In the genomic region with DNA sequence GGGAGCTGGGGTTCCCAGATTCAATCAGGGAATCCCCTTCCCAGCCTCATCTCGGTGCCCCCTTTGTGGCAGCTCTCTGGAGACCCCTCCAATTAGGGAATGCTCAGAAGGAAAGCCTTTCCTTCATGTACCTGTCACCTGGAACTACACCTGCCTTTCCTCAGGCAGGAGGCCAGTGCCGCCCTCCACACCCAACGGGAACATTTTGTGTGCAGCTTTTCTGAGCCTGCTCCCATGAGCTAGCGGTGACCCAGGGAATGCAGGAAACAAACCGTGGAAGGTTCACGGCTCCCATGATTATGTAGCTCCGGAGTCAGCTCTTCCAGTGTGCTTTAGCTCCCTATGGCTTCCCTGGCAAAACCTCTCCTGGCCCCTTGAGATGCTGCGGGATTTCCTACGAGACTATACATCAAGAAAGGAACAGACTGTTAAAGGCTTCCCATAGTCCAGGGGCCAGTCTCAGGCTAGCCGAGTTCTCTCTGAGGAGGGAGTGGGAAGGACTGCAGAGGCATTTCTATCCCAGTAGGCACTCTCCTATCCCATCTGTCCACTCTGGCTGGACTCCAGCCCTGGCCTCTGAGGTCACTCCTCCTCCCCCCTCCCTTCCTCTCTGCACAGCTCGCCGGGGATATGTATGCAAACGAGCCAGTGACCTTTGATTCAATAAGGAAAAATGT, we compare ENCODE assay signal across 8 mouse cellular contexts. TPM values are rescaled to one million over a fixed set of nuclear protein-coding genes. Genes with fewer than 3 reads are reported as not detected.
DNase-seq lines count a peak whose midpoint lies in the region; ATAC-seq and TF ChIP-seq lines count a peak whose summit lies in the region.

No protein-coding gene starts in this region.

- WGBS in kidney, embryonic 16.5 days = 30% methylated on average over 13 of the region's 13 CpGs
- WGBS in limb, embryonic 10.5 days = 52% methylated on average over 13 of the region's 13 CpGs

- H3K9ac ChIP-seq in kidney, embryonic 16.5 days (replicated peaks; ENCODE audit: low read length) = 0 out of 2 replicates have a peak overlapping the region, but pooled peaks have one; percentile 19

- no peak overlapping the region for H3K4me3 ChIP-seq in kidney, embryonic 16.5 days (ENCODE audit: low read length)
- H3K4me3 ChIP-seq in myocyte = no peak overlapping the region
- H3K4me3 ChIP-seq in limb, embryonic 10.5 days = no peak overlapping the region

- no peak for TF ChIP-seq POLR2A in myocyte (IDR thresholded peaks at IDR 0.05; ENCODE audit: insufficient read length, low read depth)

- H3K27ac ChIP-seq in kidney, embryonic 16.5 days (ENCODE audit: low read length) = peak overlapping the region; percentile 48; the same call in 1 of the 2 replicates
- no peak overlapping the region for H3K27ac ChIP-seq in limb, embryonic 10.5 days

- H3K4me1 ChIP-seq in kidney, embryonic 16.5 days (ENCODE audit: insufficient read depth, low read length) = peaks cover 20% of the 10 kb centered on the region
- H3K4me1 ChIP-seq in limb, embryonic 10.5 days = peaks cover 34% of the 10 kb centered on the region

- peaks cover 10% of the 10 kb centered on the region; the same call in 1 of the 2 replicates for H3K27me3 ChIP-seq in kidney, embryonic 16.5 days (ENCODE audit: insufficient read depth, low read length)
- H3K27me3 ChIP-seq in myocyte (ENCODE audit: control insufficient read depth, insufficient read depth, insufficient read length) = no peaks in the 10 kb centered on the region
- peaks cover 34% of the 10 kb centered on the region; the same call in 1 of the 2 replicates for H3K27me3 ChIP-seq in limb, embryonic 10.5 days (ENCODE audit: low read depth, poor library complexity, severe bottlenecking)

- no peaks in the 10 kb centered on the region for H3K9me3 ChIP-seq in kidney, embryonic 16.5 days (ENCODE audit: low read length)
- H3K9me3 ChIP-seq in limb, embryonic 10.5 days (replicated peaks) = no peaks in the 10 kb centered on the region

- H3K79me2 ChIP-seq in myocyte (ENCODE audit: control insufficient read depth, insufficient read depth) = no peaks in the 10 kb centered on the region

- H3ac ChIP-seq in myocyte (ENCODE audit: control insufficient read depth, insufficient read length) = no peak overlapping the region

- ATAC-seq in kidney, embryonic 16.5 days (ENCODE audit: low FRiP score, low TSS enrichment) = peak; percentile 65
- no peak for ATAC-seq in erythroblast, adult 5-6 weeks (replicated peaks; ENCODE audit: low FRiP score, poor library complexity, severe bottlenecking)

- DNase-seq in 3T3-L1 (ENCODE audit: low read depth, low spot score) = peak; percentile 37
- peak; percentile 80 to 85 for DNase-seq in adrenal gland, postnatal 36 days
- peak; percentile 79 to 83 for DNase-seq in heart, adult 18-20 months
- no peak for DNase-seq in limb, embryonic 10.5 days (ENCODE audit: low spot score)
- DNase-seq in urinary bladder, postnatal 14 days (ENCODE audit: low spot score) = no peak

- H3K4me2 ChIP-seq in kidney, embryonic 16.5 days (replicated peaks; ENCODE audit: low read depth, low read length) = no peak overlapping the region; the same call in 1 of the 2 replicates
- peak overlapping the region; percentile 51 for H3K4me2 ChIP-seq in myocyte (ENCODE audit: low read depth)

- H3K36me3 ChIP-seq in kidney, embryonic 16.5 days (ENCODE audit: insufficient read depth, low read length) = no peaks in the 10 kb centered on the region
- peaks cover 18% of the 10 kb centered on the region for H3K36me3 ChIP-seq in myocyte (ENCODE audit: control insufficient read depth, insufficient read depth)
- H3K36me3 ChIP-seq in limb, embryonic 10.5 days = no peaks in the 10 kb centered on the region

TF ChIP-seq in myocyte, 11 proteins besides CTCF, POLR2A, EP300 and RAD21:
- TF ChIP-seq MAX (IDR thresholded peaks at IDR 0.05; ENCODE audit: low read depth) (no peak), SRF (IDR thresholded peaks at IDR 0.05; ENCODE audit: control insufficient read depth, insufficient read length, low read depth) (no peak), E2F4 (IDR thresholded peaks at IDR 0.05; ENCODE audit: insufficient read depth) (no peak), MYOD1 (IDR thresholded peaks at IDR 0.05; ENCODE audit: control insufficient read depth in 1 of 3, insufficient read length in 2 of 3, low read depth in 2 of 3) (peak in 1 of 3 experiments; percentile 77), TCF3 (IDR thresholded peaks at IDR 0.05; ENCODE audit: insufficient read length, low read depth) (no peak), USF1 (IDR thresholded peaks at IDR 0.05; ENCODE audit: low read depth) (no peak), REST (IDR thresholded peaks at IDR 0.05; ENCODE audit: insufficient read depth, insufficient read length) (no peak), CEBPB (IDR thresholded peaks at IDR 0.05; ENCODE audit: insufficient read depth, poor library complexity, severe bottlenecking) (no peak), MYOG (IDR thresholded peaks at IDR 0.05; ENCODE audit: control insufficient read depth in 1 of 3, insufficient read depth in 1 of 3, insufficient read length in 2 of 3, low read depth in 2 of 3) (peak in 2 of 3 experiments; percentile 30 to 73), POLR2AphosphoS2 (IDR thresholded peaks at IDR 0.05; ENCODE audit: insufficient read length, low read depth) (peak; percentile 70), TCF12 (IDR thresholded peaks at IDR 0.05; ENCODE audit: insufficient read depth, poor library complexity, severe bottlenecking) (no peak)

RNA-seq across cellular contexts. Expression of gene Speg, which starts 5.0 kb away (rescaled TPM):
- total RNA-seq in adrenal gland, postnatal 36 days (2021) = 10 to 100 TPM in 1 of 2 experiments, 1 to 10 TPM in 1; 9.8 to 10.8 TPM
- 100 to 1,000 TPM; 115 TPM for total RNA-seq in heart, adult 18-20 months (2021)
- 61.4 and 61.5 TPM in 2 replicates for polyA plus RNA-seq in kidney, embryonic 16.5 days (2015; fragmentation: Nextera tagmentation; extraction: Ambion mirVana)
- 42.3 TPM for polyA plus RNA-seq in myocyte (2012; fragmentation: generic; extraction: Trizol)
- 45.7 and 49.6 TPM in 2 replicates for polyA plus RNA-seq in limb, embryonic 10.5 days (2016; fragmentation: Nextera tagmentation; extraction: Ambion mirVana)
- not detected in 2 replicates for total RNA-seq in erythroblast, adult 5-6 weeks (2015; ENCODE audit: low replicate concordance)
- 1.7 TPM in 1 of 2 replicates, not detected in the other for total RNA-seq in erythroblast, adult 5-6 weeks (2017; ENCODE audit: low replicate concordance)

RNA-seq across cellular contexts. Expression of gene Des, which starts 10.0 kb away (rescaled TPM):
- 10 to 100 TPM; 18.6 to 19.5 TPM for total RNA-seq in adrenal gland, postnatal 36 days (2021)
- total RNA-seq in heart, adult 18-20 months (2021) = 1,000 to 10,000 TPM; 1,347 to 1,386 TPM
- polyA plus RNA-seq in kidney, embryonic 16.5 days (2015; fragmentation: Nextera tagmentation; extraction: Ambion mirVana) = 41.6 and 53.6 TPM in 2 replicates
- polyA plus RNA-seq in myocyte (2012; fragmentation: generic; extraction: Trizol) = 2,193 TPM
- 6.2 and 7.8 TPM in 2 replicates for polyA plus RNA-seq in limb, embryonic 10.5 days (2016; fragmentation: Nextera tagmentation; extraction: Ambion mirVana)
- total RNA-seq in erythroblast, adult 5-6 weeks (2015; ENCODE audit: low replicate concordance) = not detected in 2 replicates
- total RNA-seq in erythroblast, adult 5-6 weeks (2017; ENCODE audit: low replicate concordance) = not detected in 2 replicates

RNA-seq across cellular contexts. Expression of gene Dnpep, which starts 52.3 kb away (rescaled TPM):
- total RNA-seq in adrenal gland, postnatal 36 days (2021) = 100 to 1,000 TPM in 1 of 2 experiments, 10 to 100 TPM in 1; 88.1 to 112 TPM
- total RNA-seq in heart, adult 18-20 months (2021) = 10 to 100 TPM; 80.9 to 88.3 TPM
- 168 and 184 TPM in 2 replicates for polyA plus RNA-seq in kidney, embryonic 16.5 days (2015; fragmentation: Nextera tagmentation; extraction: Ambion mirVana)
- polyA plus RNA-seq in myocyte (2012; fragmentation: generic; extraction: Trizol) = 170 TPM
- 117 and 132 TPM in 2 replicates for polyA plus RNA-seq in limb, embryonic 10.5 days (2016; fragmentation: Nextera tagmentation; extraction: Ambion mirVana)
- total RNA-seq in erythroblast, adult 5-6 weeks (2015; ENCODE audit: low replicate concordance) = 14.0 and 20.3 TPM in 2 replicates
- 7.7 and 11.8 TPM in 2 replicates for total RNA-seq in erythroblast, adult 5-6 weeks (2017; ENCODE audit: low replicate concordance)

Comparison
In these comparisons a context has a peak if more than half of its experiments do, and no peak if none do; other contexts are left out.
1. DNase-seq: peak in 3T3-L1 (single experiment), adrenal gland, postnatal 36 days (2 of 2) and heart, adult 18-20 months (2 of 2); none in limb, embryonic 10.5 days (single experiment) and urinary bladder, postnatal 14 days (single experiment).
2. RNA of gene Speg, which starts 5.0 kb away (total RNA-seq): 115 TPM in heart, adult 18-20 months and 9.8 to 10.8 TPM in adrenal gland, postnatal 36 days; 1.7 TPM in erythroblast, adult 5-6 weeks; every median in the first group is over 4 times any median in the second.
3. RNA of gene Des, which starts 10.0 kb away (total RNA-seq): 1,347 to 1,386 TPM in heart, adult 18-20 months; 18.6 to 19.5 TPM in adrenal gland, postnatal 36 days and not detected in erythroblast, adult 5-6 weeks; every median in the first group is over 10 times any median in the second.